Mouse (Mus musculus) embryonic facial prominence, embryonic 13.5 days (tissue): ENCODE results near the gene Carmil1. TPM values are rescaled to one million over a fixed set of nuclear protein-coding genes. Genes with fewer than 3 reads are reported as not detected.

ENCODE experiments used
- ATAC-seq: fragments of 200-750 bp; cut with Nextera tagmentation; 2 replicates; pipeline ENCODE4 v1.8.0; 2017; ENCODE audit warnings: low read depth; ENCODE audit not compliant: insufficient number of reproducible peaks, insufficient read depth, low FRiP score, low TSS enrichment
- H3K27ac ChIP-seq: fragments of 300-500 bp; sonication (generic); 2 replicates; pipeline ENCODE4 v1.5.1; 2015; ENCODE audit warnings: moderate library complexity, mild to moderate bottlenecking, inconsistent platforms
- H3K27me3 ChIP-seq: fragments of 300-500 bp; sonication (generic); 2 replicates; pipeline ENCODE4 v1.6.1; 2015; ENCODE audit warnings: mild to moderate bottlenecking, inconsistent platforms
- H3K36me3 ChIP-seq: fragments of 300-500 bp; sonication (generic); 2 replicates; pipeline ENCODE4 v1.6.1; 2015; ENCODE audit warnings: mild to moderate bottlenecking, inconsistent platforms
- H3K4me1 ChIP-seq: fragments of 300-500 bp; sonication (generic); 2 replicates; pipeline ENCODE4 v1.6.1; 2015; ENCODE audit warnings: inconsistent platforms
- H3K4me2 ChIP-seq: fragments of 300-500 bp; sonication (generic); 2 replicates; pipeline ENCODE4 v1.6.1; 2015; ENCODE audit warnings: moderate library complexity, mild to moderate bottlenecking, inconsistent platforms
- H3K4me3 ChIP-seq: fragments of 300-500 bp; sonication (generic); 2 replicates; pipeline ENCODE4 v1.5.1; 2015; ENCODE audit warnings: mild to moderate bottlenecking, inconsistent platforms
- H3K9ac ChIP-seq: fragments of 300-500 bp; sonication (generic); 2 replicates; pipeline ENCODE4 v1.6.1; 2015; ENCODE audit warnings: mild to moderate bottlenecking, inconsistent platforms
- H3K9me3 ChIP-seq: fragments of 300-500 bp; sonication (generic); 2 replicates; pipeline ENCODE4 v1.6.1; 2016; ENCODE audit warnings: inconsistent platforms
- WGBS: fragments of 180-500 bp; shearing (Covaris S2); methylation state at CpG from one replicate; pipeline ENCODE4 v1.1.7; 2015; ENCODE audit warnings: mixed read lengths; 5-methylcytosine and 5-hydroxymethylcytosine counted together
- polyA plus RNA-seq: library from polyadenylated mRNA; unstranded; fragments of >200 nt; fragmentation: Nextera tagmentation; extraction: Ambion mirVana; gene quantifications from 2 replicates; pipeline ENCODE4 v1.2.1, GENCODE M21; 2015

Gene Carmil1
- polyA plus RNA-seq, 1 experiment from 2014 or later = 47.5 TPM

DNA sequence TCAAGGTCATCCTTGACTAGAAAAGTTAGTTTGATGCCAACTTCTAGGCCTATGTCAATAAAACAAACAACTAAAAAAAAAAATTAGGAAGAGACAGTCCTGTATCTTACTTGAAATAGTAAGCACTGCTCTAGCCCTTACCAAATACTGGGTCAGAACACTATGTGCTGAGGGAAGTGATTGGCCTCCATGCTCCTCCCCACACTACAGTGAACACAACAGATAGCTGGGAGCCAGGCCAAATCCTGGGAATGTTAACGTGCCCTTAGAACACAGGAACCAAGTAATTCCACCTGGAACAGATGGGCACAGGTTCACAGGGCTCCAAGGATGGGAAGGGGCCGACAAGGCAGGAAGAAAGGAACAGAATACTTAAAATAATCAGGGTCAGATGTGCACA lies 136.5 kb downstream of the Carmil1 start:
- WGBS = 30% methylated on average over 2 of the region's 2 CpGs

DNA sequence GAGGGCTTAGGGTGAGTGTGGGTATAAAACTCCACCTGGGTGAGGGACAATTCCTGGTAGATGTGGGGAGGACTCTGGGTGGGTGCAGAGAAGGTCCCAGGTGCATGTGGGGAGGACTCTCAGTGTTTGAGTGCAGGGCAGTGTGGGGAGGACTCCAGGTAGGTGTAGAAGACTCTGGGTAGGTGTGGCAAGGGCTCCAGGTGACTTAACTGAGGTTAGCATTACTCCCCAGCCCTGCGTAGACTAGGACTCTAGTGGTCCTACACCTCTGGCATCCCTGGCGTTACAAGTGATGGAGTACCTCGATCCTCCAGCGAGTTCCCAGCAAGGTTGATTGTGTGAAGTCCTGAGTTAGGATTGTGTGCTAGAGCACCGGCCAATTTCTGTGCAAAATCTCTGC lies 143.8 kb downstream of the Carmil1 start:
- Histone ChIP-seq H3K27ac (no peak overlapping the region), H3K9ac (no peak overlapping the region), H3K4me1 (peaks cover 18% of the 10 kb centered on the region), H3K4me3 (no peak overlapping the region), H3K4me2 (no peak overlapping the region), H3K36me3 (peaks cover 8% of the 10 kb centered on the region), H3K9me3 (no peaks in the 10 kb centered on the region), H3K27me3 (no peaks in the 10 kb centered on the region)
- WGBS = 90% methylated on average over 5 of the region's 5 CpGs
- ATAC-seq = no peak

More for the DNA sequence above, 136.5 kb downstream of the Carmil1 start:
- H3K4me3 ChIP-seq = no peak overlapping the region
- no peaks in the 10 kb centered on the region for H3K27me3 ChIP-seq
- H3K4me2 ChIP-seq = no peak overlapping the region
- peaks cover 6% of the 10 kb centered on the region; the same call in 1 of the 2 replicates for H3K4me1 ChIP-seq
- H3K9me3 ChIP-seq = no peaks in the 10 kb centered on the region
- no peak overlapping the region for H3K27ac ChIP-seq
- H3K36me3 ChIP-seq = peaks cover 18% of the 10 kb centered on the region; the same call in 1 of the 2 replicates
- H3K9ac ChIP-seq = no peak overlapping the region
- ATAC-seq = 0 out of 2 replicates have a peak, but pooled peaks have one; percentile 37

DNA sequence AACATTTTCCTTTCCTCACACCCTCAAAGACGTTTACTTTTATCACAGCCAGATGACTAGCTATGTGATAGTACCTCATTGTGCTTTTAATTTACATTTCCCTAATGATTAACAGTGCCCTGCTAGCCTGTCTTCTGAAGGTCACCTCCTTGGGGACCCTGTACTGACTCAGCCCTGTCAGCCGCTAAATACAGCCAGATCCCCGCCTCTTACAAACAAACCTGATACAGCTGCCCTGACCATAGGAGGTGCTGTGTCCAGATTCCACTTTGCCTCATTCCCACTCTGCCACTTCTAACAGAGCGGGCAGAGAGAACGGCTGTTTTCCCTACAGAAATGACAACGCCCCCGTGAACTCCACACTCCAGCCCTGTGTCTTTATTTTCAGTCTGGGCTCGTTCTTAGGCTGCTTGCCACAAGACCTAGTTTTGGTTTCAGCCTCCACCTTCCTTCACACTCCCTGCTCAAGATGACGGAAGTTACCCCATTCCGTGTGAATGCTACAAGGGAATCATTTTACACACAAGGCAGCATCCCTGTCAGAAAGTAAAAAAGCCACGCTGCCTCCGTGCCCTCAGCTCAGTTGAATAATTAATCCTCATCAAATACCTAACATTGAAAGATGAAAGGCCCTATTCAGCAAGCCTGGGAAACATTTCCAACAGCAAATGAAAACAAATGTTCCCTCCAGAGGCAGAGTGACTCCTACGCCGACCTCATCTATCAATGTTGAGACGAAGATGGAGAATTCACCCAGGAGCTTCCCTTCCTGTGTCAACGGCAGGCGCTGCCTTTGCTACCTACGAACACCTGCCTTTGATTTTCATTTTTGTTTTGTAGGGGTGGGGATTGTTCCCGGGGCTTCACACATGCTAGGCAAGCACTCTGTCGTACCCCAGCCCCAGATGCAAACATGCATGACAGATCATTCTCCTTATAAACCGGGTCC lies 145.0 kb downstream of the Carmil1 start:
- ATAC-seq = no peak
- Histone ChIP-seq H3K4me3 (no peak overlapping the region), H3K9ac (no peak overlapping the region), H3K27ac (no peak overlapping the region), H3K9me3 (no peaks in the 10 kb centered on the region), H3K4me1 (peaks cover 18% of the 10 kb centered on the region), H3K4me2 (peak overlapping the region; percentile 34), H3K27me3 (no peaks in the 10 kb centered on the region), H3K36me3 (peaks cover 3% of the 10 kb centered on the region)
- WGBS = 23% methylated on average over 21 of the region's 21 CpGs

DNA sequence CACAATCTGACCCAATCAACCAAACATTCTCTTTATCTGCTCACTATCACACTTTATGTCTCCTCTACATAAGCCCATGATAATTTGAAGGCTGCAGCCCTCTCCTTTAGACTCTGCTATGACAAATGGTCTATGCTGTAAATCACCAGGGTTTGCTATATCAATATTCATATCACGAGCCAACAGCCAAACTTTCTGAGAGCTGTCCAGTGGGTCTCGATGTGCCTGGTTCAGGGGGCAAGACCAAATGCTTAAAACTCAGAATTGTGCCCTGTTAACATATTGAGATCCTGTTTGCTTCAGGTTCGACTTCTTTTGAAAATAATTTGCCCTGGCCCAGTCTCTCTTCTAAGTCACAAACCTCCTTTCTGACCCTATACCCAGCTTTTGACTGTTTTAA lies 147.7 kb downstream of the Carmil1 start:
- peaks cover 3% of the 10 kb centered on the region; the same call in 1 of the 2 replicates for H3K36me3 ChIP-seq
- H3K4me2 ChIP-seq = no peak overlapping the region
- no peaks in the 10 kb centered on the region for H3K27me3 ChIP-seq
- H3K9me3 ChIP-seq = no peaks in the 10 kb centered on the region
- ATAC-seq = no peak
- H3K4me1 ChIP-seq = peaks cover 18% of the 10 kb centered on the region
- H3K27ac ChIP-seq = no peak overlapping the region
- H3K9ac ChIP-seq = no peak overlapping the region
- 90% methylated on average over 3 of the region's 3 CpGs for WGBS
- H3K4me3 ChIP-seq = no peak overlapping the region

DNA sequence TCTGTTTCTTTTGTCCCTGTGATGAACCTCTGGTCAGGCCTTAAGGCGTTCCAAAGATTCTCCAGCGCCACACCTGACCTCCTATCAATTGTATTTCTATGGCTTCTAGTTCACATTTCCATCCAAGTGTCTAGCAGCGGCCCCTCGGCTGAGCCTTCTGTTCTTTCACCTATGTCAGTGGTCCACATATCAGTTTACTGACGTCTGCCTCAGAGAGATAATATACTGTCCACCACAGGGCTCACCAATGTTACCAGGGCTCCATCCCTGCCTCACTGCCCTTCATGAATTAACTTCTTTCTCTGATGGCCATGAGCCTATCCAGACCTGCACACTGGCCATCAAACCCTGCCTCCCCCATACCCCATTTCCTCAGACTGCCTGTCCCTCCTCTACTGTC lies 149.3 kb downstream of the Carmil1 start:
- no peak for ATAC-seq
- no peaks in the 10 kb centered on the region for H3K27me3 ChIP-seq
- peaks cover 15% of the 10 kb centered on the region for H3K4me1 ChIP-seq
- no peak overlapping the region for H3K4me3 ChIP-seq
- no peaks in the 10 kb centered on the region for H3K36me3 ChIP-seq
- H3K27ac ChIP-seq = no peak overlapping the region
- 90% methylated on average over 5 of the region's 5 CpGs for WGBS
- H3K4me2 ChIP-seq = no peak overlapping the region
- no peaks in the 10 kb centered on the region for H3K9me3 ChIP-seq
- no peak overlapping the region for H3K9ac ChIP-seq

DNA sequence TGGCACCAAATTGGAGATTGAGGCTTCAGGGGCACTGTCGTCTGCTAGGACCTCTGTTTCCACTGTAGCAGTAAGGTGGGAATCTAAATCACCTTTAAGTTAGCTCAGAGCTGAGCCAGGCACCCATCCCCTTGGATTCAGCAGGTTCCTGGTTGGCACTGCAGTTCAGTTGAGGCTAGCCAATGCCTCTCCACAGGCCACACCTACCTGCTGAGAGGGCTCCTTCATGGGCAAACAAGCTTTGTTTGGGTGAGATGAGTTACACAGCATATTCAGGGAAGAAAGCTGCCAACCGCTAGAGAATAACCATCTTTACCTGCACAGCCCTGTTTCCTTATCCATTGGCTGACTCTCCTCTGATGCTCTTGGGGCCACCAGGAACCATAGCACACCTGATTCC lies 149.9 kb downstream of the Carmil1 start:
- no peak overlapping the region for H3K4me2 ChIP-seq
- WGBS = 93% methylated on average over 2 of the region's 2 CpGs
- H3K4me1 ChIP-seq = peaks cover 12% of the 10 kb centered on the region

DNA sequence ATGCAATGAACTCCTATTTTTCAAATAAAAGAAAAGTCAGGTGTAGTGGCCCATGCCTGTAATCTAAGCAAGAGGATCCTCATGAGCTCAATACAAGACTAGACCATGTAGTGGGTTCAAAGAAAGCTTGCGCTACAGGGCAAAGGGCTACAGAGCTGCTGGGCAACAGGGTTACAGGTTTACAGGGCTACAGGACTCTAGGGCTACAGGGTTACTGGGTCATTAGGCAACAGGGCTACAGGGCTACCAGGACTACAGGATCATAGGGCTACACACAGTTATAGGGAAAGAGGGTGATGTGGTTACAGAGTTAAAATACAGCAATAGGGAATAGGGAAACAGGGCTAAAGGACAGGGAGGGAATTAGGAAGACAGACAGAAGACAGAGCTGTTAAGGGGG lies 151.9 kb downstream of the Carmil1 start:
- no peaks in the 10 kb centered on the region for H3K27me3 ChIP-seq
- H3K4me2 ChIP-seq = no peak overlapping the region
- H3K4me3 ChIP-seq = no peak overlapping the region
- no peaks in the 10 kb centered on the region for H3K9me3 ChIP-seq
- no peak overlapping the region for H3K27ac ChIP-seq
- H3K4me1 ChIP-seq = 0 out of 2 replicates have a peak, but pooled peaks cover 5% of the 10 kb centered on the region
- no peaks in the 10 kb centered on the region for H3K36me3 ChIP-seq
- ATAC-seq = no peak
- no peak overlapping the region for H3K9ac ChIP-seq
- whole genome bisulfite sequencing = 100% methylated on average over 1 of the region's 1 CpGs

More for the DNA sequence above, 149.9 kb downstream of the Carmil1 start:
- no peak overlapping the region for H3K9ac ChIP-seq
- no peak for ATAC-seq
- no peaks in the 10 kb centered on the region for H3K27me3 ChIP-seq
- no peaks in the 10 kb centered on the region for H3K36me3 ChIP-seq
- no peak overlapping the region for H3K4me3 ChIP-seq
- no peak overlapping the region for H3K27ac ChIP-seq
- no peaks in the 10 kb centered on the region for H3K9me3 ChIP-seq

DNA sequence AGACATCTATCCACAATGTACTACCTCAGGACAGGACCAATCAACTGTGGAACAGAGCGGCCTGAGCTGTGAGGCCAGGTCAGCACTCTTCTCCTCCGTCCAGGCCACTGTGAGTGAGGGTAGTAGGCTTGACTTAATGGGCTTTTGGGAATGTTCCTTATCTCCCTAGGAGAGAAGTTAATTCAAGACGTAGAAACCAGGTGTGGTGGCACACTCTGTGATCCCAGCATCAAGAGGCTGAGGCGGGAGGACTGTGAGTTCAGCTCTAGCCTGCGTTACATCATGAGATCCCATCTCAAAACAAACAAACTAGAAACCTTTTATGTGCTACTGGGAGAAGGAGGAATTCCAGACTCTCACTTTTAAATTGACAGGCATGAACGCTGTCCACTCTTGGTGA lies 154.7 kb downstream of the Carmil1 start:
- Histone ChIP-seq H3K4me1 (peaks cover 11% of the 10 kb centered on the region; the same call in 1 of the 2 replicates), H3K9me3 (no peaks in the 10 kb centered on the region), H3K36me3 (peaks cover 5% of the 10 kb centered on the region), H3K27me3 (no peaks in the 10 kb centered on the region), H3K4me3 (no peak overlapping the region), H3K9ac (no peak overlapping the region), H3K4me2 (no peak overlapping the region), H3K27ac (no peak overlapping the region)
- 55% methylated on average over 6 of the region's 6 CpGs for WGBS
- ATAC-seq = no peak

DNA sequence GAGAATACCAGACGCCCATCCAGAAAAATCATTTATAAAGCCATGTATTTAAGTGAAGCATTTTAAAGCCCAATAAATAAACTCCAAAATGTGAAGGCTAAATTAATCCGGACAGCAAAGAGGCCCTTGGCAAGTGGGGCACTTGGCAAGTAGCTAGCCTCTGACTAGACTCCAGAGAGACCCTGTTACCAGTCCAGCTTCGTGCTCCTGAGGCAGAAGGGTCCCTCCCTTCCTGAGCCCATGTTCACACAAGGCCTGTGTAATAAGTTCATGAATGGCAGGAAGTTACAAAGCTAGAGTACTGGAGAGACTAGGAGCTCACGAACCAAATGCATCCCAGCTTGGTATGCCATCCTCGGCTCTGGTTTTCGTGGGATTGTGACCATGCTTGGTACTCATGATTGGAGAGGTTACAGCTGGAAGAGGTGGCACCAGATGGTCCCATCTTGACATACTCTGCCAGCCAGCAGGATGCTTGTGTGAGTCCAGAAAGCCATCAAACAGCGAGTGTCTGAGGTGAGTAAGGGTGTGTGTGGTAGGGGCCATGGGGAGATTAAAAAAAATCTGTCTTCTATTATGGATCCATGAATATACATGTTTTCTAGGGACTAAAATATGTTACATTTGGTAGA lies 163.3 kb downstream of the Carmil1 start:
- H3K36me3 ChIP-seq = peaks cover 28% of the 10 kb centered on the region
- 0 out of 2 replicates have a peak, but pooled peaks cover 4% of the 10 kb centered on the region for H3K4me1 ChIP-seq
- no peak overlapping the region for H3K4me2 ChIP-seq
- H3K27me3 ChIP-seq = no peaks in the 10 kb centered on the region
- 73% methylated on average over 7 of the region's 7 CpGs for WGBS
- no peak overlapping the region for H3K27ac ChIP-seq
- no peak for ATAC-seq
- no peak overlapping the region for H3K4me3 ChIP-seq
- H3K9ac ChIP-seq = no peak overlapping the region
- no peaks in the 10 kb centered on the region for H3K9me3 ChIP-seq

DNA sequence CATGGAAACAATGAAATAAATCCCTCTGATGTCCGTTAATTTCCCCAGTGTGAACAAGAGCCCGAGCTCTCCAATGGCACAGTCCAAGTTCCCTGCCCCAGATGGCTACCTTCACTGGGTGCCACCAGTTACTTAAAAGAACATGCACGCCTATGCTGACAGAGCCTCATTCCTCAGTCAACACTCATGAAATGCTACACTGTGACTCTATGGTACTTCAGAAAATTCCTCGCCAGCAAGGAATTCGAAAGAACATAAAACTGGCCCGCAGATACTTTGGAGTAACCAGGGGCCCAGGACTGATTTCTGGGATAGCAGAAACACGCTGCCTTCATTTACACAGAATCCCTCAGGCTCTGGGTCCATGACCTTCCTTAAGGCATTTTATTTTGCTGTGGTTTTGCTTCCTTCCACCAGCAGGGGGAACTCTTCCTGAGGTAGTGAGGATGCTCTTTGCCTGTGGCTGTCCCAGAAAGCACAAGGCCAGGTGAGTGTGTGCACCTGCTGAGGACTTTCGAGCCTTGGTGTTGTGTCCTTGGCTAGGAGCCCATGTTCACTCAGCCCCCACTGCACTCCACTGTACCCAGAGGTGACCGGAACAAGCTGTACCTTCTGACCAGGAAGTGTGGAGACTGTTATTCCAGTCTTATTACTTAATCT lies 167.8 kb downstream of the Carmil1 start:
- Histone ChIP-seq H3K27me3 (no peaks in the 10 kb centered on the region), H3K36me3 (peaks cover 21% of the 10 kb centered on the region), H3K9ac (no peak overlapping the region), H3K27ac (no peak overlapping the region), H3K4me1 (0 out of 2 replicates have a peak, but pooled peaks cover 4% of the 10 kb centered on the region), H3K4me2 (no peak overlapping the region), H3K9me3 (no peaks in the 10 kb centered on the region), H3K4me3 (no peak overlapping the region)
- WGBS = 64% methylated on average over 9 of the region's 9 CpGs
- ATAC-seq = no peak

DNA sequence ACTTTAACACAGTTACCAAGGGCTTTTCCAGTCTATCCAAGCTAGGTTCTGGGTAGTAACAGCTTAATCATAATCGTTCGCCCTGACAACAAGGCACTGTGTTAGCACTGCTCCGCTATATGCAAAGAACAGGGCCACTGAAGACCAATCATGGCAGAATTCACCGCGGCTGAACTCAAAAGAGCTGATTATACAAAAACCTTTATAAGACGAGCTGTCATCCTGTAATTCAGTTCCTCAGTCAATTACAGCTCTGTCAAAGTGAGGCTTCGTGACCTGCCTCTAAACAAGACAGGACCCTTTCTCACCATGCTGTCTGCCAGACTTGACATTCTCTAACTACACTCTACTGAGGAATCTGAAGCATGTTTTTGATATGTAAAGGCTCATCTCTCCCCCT lies 170.3 kb downstream of the Carmil1 start:
- WGBS = 82% methylated on average over 7 of the region's 7 CpGs
- H3K27me3 ChIP-seq = no peaks in the 10 kb centered on the region
- peaks cover 3% of the 10 kb centered on the region for H3K4me1 ChIP-seq
- H3K4me2 ChIP-seq = no peak overlapping the region
- no peak overlapping the region for H3K27ac ChIP-seq
- ATAC-seq = no peak
- H3K4me3 ChIP-seq = no peak overlapping the region
- no peaks in the 10 kb centered on the region for H3K9me3 ChIP-seq
- peaks cover 27% of the 10 kb centered on the region for H3K36me3 ChIP-seq
- H3K9ac ChIP-seq = no peak overlapping the region
